Mouse (Mus musculus) stomach, embryonic 16.5 days (tissue): ENCODE data around the gene Nudt3. TPM values are rescaled to one million over a fixed set of nuclear protein-coding genes. Genes with fewer than 3 reads are reported as not detected.
A peak's percentile ranks its signal among the peaks of the same experiment; 100 is the strongest.

Experiments used
- ATAC-seq: fragments of 200-750 bp; cut with Nextera tagmentation; 2 replicates; pipeline ENCODE4 v1.8.0; 2017; ENCODE audit warnings: moderate number of reproducible peaks, moderate TSS enrichment; ENCODE audit not compliant: insufficient read depth, low FRiP score
- H3K27ac ChIP-seq: fragments of 300-500 bp; sonication (generic); 2 replicates; pipeline ENCODE4 v1.5.1; 2014; ENCODE audit warnings: low read length
- H3K27me3 ChIP-seq: fragments of 300-500 bp; sonication (generic); 2 replicates; pipeline ENCODE4 v1.6.1; 2014; ENCODE audit warnings: low read length, control low read depth, mixed read lengths; ENCODE audit not compliant: control insufficient read depth, insufficient read depth
- H3K36me3 ChIP-seq: fragments of 300-500 bp; sonication (generic); 2 replicates; pipeline ENCODE4 v1.6.1; 2014; ENCODE audit warnings: low read length; ENCODE audit not compliant: control insufficient read depth, insufficient read depth
- H3K4me1 ChIP-seq: fragments of 300-500 bp; sonication (generic); 2 replicates; pipeline ENCODE4 v1.6.1; 2014; ENCODE audit warnings: low read length, control low read depth, mixed read lengths; ENCODE audit not compliant: control insufficient read depth, insufficient read depth
- H3K4me2 ChIP-seq: fragments of 300-500 bp; sonication (generic); 2 replicates; pipeline ENCODE4 v1.6.1; 2014; ENCODE audit warnings: low read depth, low read length, mixed read lengths
- H3K4me3 ChIP-seq: fragments of 300-500 bp; sonication (generic); replicated peaks from 2 replicates; pipeline ENCODE4 v1.5.1; 2014; ENCODE audit warnings: mild to moderate bottlenecking, low read length
- H3K9ac ChIP-seq: fragments of 300-500 bp; sonication (generic); 2 replicates; pipeline ENCODE4 v1.6.1; 2014; ENCODE audit warnings: low read length
- H3K9me3 ChIP-seq: fragments of 300-500 bp; sonication (generic); replicated peaks from 2 replicates; pipeline ENCODE4 v1.6.1; 2016; ENCODE audit warnings: low read length, control low read depth; ENCODE audit not compliant: control insufficient read depth
- WGBS: fragments of 180-500 bp; shearing (Covaris S2); extraction: QIAGEN DNeasy Blood & Tissue Kit; methylation state at CpG from one replicate; pipeline ENCODE4 v1.1.7; 2014; 5-methylcytosine and 5-hydroxymethylcytosine counted together
- polyA plus RNA-seq: library from polyadenylated mRNA; unstranded; fragments of >200 nt; fragmentation: Nextera tagmentation; extraction: Ambion mirVana; gene quantifications from 2 replicates; pipeline ENCODE4 v1.2.1, GENCODE M21; 2015

The Nudt3 gene
- polyA plus RNA-seq, 1 experiment from 2014 or later: 63.1 TPM

GRCm38 (mm10) chr17:27626681-27627080 is 3.4 kb upstream of the Nudt3 start:
- Histone ChIP-seq H3K27me3 (no peaks in the 10 kb centered on the region), H3K36me3 (peaks cover 11% of the 10 kb centered on the region), H3K4me1 (peaks cover 8% of the 10 kb centered on the region), H3K4me2 (no peak overlapping the region), H3K9me3 (no peaks in the 10 kb centered on the region), H3K9ac (no peak overlapping the region), H3K27ac (0 out of 2 replicates have a peak overlapping the region, but pooled peaks have one; percentile 19), H3K4me3 (no peak overlapping the region)
- no peak for ATAC-seq
- 29% methylated on average over 5 of the region's 5 CpGs for WGBS

- WGBS: 44% methylated on average over 7 of the region's 7 CpGs
- H3K4me3 ChIP-seq: no peak overlapping the region
- H3K4me2 ChIP-seq: no peak overlapping the region
- no peak for ATAC-seq
- peaks cover 2% of the 10 kb centered on the region for H3K36me3 ChIP-seq
- H3K9ac ChIP-seq: 0 out of 2 replicates have a peak overlapping the region, but pooled peaks have one; percentile 22
- peaks cover 10% of the 10 kb centered on the region; the same call in 1 of the 2 replicates for H3K4me1 ChIP-seq
- no peaks in the 10 kb centered on the region for H3K27me3 ChIP-seq
- no peaks in the 10 kb centered on the region for H3K9me3 ChIP-seq
- peak overlapping the region; percentile 40; the same call in 1 of the 2 replicates for H3K27ac ChIP-seq
Observed at GRCm38 (mm10) chr17:27625455-27626251, 2.4 kb upstream of the Nudt3 start.

DNA sequence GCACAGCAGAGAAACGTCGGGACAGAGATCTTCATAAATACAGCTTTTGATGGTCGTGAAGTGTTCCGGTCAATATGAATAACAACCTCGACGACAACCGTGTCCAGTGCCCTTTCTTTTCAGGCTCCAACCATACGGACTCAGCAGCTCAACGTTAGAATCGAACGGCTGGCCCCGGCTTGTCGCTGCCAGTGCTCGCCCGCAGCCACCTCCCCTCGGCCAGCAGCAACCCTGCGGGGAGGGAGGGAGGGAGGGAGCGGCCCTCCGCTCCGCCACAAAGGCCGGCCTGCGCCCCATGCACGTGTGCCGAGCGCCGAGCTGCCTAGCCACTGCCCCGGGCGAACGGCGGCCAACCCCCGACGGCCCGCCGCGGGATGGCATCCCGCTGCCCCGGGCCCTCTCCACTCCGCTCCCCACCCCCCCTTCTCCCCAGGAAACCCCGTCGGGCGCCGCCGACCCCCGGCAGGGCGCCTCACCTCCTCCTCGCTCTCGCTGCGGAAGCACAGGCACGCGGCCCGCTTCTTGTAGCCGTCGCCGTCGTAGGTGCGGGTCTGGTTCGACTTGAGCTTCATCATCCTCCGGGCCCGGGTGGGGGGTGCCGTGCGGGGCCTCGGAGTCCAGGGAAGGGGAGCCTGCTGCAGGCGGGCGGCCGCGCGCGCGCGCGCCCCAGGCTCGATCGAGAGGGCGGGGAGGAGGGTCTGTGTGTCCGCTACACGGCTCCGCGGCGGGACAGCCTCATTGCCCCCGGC is 510 bp downstream of the Nudt3 start:
- WGBS: under 1% methylated on average over 79 of the region's 80 CpGs
- ATAC-seq: peak; percentile 65; the same call in 1 of the 2 replicates

GRCm38 (mm10) chr17:27621705-27622531 is 1.4 kb downstream of the Nudt3 start:
- peaks cover 9% of the 10 kb centered on the region; the same call in 1 of the 2 replicates for H3K4me1 ChIP-seq
- H3K9ac ChIP-seq: peak overlapping the region; percentile 98
- H3K9me3 ChIP-seq: peaks cover 5% of the 10 kb centered on the region; the same call in 1 of the 2 replicates
- H3K4me3 ChIP-seq: peak overlapping the region; percentile 82
- ATAC-seq: no peak
- peak overlapping the region; percentile 73 for H3K4me2 ChIP-seq
- 0 out of 2 replicates have a peak, but pooled peaks cover 3% of the 10 kb centered on the region for H3K36me3 ChIP-seq
- 3% methylated on average over 23 of the region's 23 CpGs for WGBS
- peak overlapping the region; percentile 93 for H3K27ac ChIP-seq
- no peaks in the 10 kb centered on the region for H3K27me3 ChIP-seq

More for the DNA sequence above, 510 bp downstream of the Nudt3 start:
- Histone ChIP-seq H3K9ac (peak overlapping the region; percentile 98), H3K36me3 (0 out of 2 replicates have a peak, but pooled peaks cover under 1% of the 10 kb centered on the region), H3K9me3 (0 out of 2 replicates have a peak, but pooled peaks cover under 1% of the 10 kb centered on the region), H3K4me3 (peak overlapping the region; percentile 82), H3K4me1 (peaks cover 10% of the 10 kb centered on the region; the same call in 1 of the 2 replicates), H3K4me2 (peak overlapping the region; percentile 73), H3K27ac (peak overlapping the region; percentile 93), H3K27me3 (no peaks in the 10 kb centered on the region)

- no peaks in the 10 kb centered on the region for H3K27me3 ChIP-seq
- H3K9me3 ChIP-seq: peaks cover 5% of the 10 kb centered on the region; the same call in 1 of the 2 replicates
- no peak overlapping the region for H3K27ac ChIP-seq
- ATAC-seq: no peak
- H3K4me1 ChIP-seq: peaks cover 9% of the 10 kb centered on the region; the same call in 1 of the 2 replicates
- peak overlapping the region; percentile 73 for H3K4me2 ChIP-seq
- WGBS: 46% methylated on average over 8 of the region's 8 CpGs
- H3K9ac ChIP-seq: peak overlapping the region; percentile 98
- H3K4me3 ChIP-seq: peak overlapping the region; percentile 82
- H3K36me3 ChIP-seq: 0 out of 2 replicates have a peak, but pooled peaks cover 3% of the 10 kb centered on the region
Observed at GRCm38 (mm10) chr17:27621161-27621560, 2.1 kb downstream of the Nudt3 start.

DNA sequence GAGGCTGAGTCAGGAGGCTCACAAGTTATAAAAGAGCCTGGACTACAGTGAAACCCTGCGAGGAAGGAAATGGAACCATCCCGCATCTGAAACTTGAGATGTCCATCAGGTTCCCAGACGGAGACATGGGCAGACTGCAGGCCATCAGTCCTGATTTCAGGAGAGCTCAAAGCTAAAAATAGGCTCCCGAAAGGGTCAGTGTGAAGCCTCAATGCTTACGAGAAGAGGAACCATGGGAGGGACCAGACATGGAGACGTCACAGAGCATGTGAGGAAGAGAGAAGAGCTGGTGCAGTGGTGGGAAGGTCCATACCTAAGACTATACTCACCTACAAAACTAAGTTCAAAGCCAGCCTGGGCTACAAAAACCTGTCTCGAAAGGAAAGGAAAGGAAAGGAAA is 7.9 kb downstream of the Nudt3 start:
- Histone ChIP-seq H3K4me1 (0 out of 2 replicates have a peak, but pooled peaks cover 10% of the 10 kb centered on the region), H3K36me3 (0 out of 2 replicates have a peak, but pooled peaks cover 3% of the 10 kb centered on the region), H3K27ac (no peak overlapping the region), H3K27me3 (no peaks in the 10 kb centered on the region), H3K9ac (no peak overlapping the region), H3K4me3 (no peak overlapping the region), H3K4me2 (no peak overlapping the region), H3K9me3 (peaks cover 5% of the 10 kb centered on the region; the same call in 1 of the 2 replicates)
- no peak for ATAC-seq
- WGBS: 68% methylated on average over 7 of the region's 7 CpGs

DNA sequence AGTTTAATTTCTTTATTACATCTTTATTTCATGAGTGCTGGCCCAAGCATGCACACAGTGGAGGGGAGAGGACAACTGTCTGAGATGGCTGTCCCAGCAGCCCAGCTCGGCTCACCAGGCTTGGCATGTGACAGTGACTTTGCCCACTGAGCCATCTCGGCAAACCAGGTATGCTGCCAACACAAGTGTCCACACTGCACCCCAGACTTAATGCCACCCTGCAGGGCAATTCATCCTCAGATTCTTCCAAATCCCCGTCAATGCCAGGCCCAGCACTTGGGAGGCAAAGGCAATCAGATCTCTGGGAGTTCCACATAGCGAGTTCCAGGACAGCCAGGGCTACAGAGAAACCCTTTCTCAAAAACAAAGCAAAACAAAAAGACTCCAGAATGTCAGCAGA is 10.3 kb downstream of the Nudt3 start:
- no peaks in the 10 kb centered on the region for H3K27me3 ChIP-seq
- ATAC-seq: no peak
- H3K4me1 ChIP-seq: 0 out of 2 replicates have a peak, but pooled peaks cover 10% of the 10 kb centered on the region
- 0 out of 2 replicates have a peak, but pooled peaks cover 3% of the 10 kb centered on the region for H3K36me3 ChIP-seq
- 82% methylated on average over 4 of the region's 4 CpGs for WGBS
- peaks cover 5% of the 10 kb centered on the region; the same call in 1 of the 2 replicates for H3K9me3 ChIP-seq
- H3K4me2 ChIP-seq: no peak overlapping the region
- H3K4me3 ChIP-seq: no peak overlapping the region
- H3K9ac ChIP-seq: no peak overlapping the region
- H3K27ac ChIP-seq: no peak overlapping the region

- Histone ChIP-seq H3K27me3 (no peaks in the 10 kb centered on the region), H3K9me3 (no peaks in the 10 kb centered on the region), H3K4me2 (no peak overlapping the region), H3K9ac (no peak overlapping the region), H3K4me3 (no peak overlapping the region), H3K4me1 (0 out of 2 replicates have a peak, but pooled peaks cover 10% of the 10 kb centered on the region), H3K36me3 (no peaks in the 10 kb centered on the region), H3K27ac (no peak overlapping the region)
- 81% methylated on average over 5 of the region's 5 CpGs for WGBS
- no peak for ATAC-seq
Observed at GRCm38 (mm10) chr17:27611994-27612393, 11.3 kb downstream of the Nudt3 start.
